Mouse (Mus musculus) hindbrain, embryonic 14.5 days (tissue): ENCODE measurements at regions not wholly inside any gene's neighbourhood (a gene's known extent, or its start where the extent isn't known, plus 50 kb on each side); places are given as distances from the start of the nearest gene placed in this dataset.

Source experiments
- ATAC-seq: fragments of 200-750 bp; cut with Nextera tagmentation; 2 replicates; pipeline ENCODE4 v1.8.0; 2017; ENCODE audit warnings: moderate number of reproducible peaks, mild to moderate bottlenecking, moderate TSS enrichment, moderate library complexity; ENCODE audit not compliant: low FRiP score
- DNase-seq: peaks from one replicate; pipeline ENCODE4 v3.0.0-alpha.2; 2015; ENCODE audit warnings: low spot score
- H3K27ac ChIP-seq: fragments of 300-500 bp; sonication (generic); 2 replicates; pipeline ENCODE4 v1.5.1; 2014; ENCODE audit warnings: mild to moderate bottlenecking, moderate library complexity
- H3K27me3 ChIP-seq: fragments of 300-500 bp; sonication (generic); 2 replicates; pipeline ENCODE4 v1.6.1; 2014; ENCODE audit warnings: mild to moderate bottlenecking, low read length, mixed read lengths; ENCODE audit not compliant: control insufficient read depth, insufficient read depth
- H3K36me3 ChIP-seq: fragments of 300-500 bp; sonication (generic); replicated peaks from 2 replicates; pipeline ENCODE4 v1.6.1; 2014; ENCODE audit not compliant: control insufficient read depth, insufficient read depth
- H3K4me1 ChIP-seq: fragments of 300-500 bp; sonication (generic); replicated peaks from 2 replicates; pipeline ENCODE4 v1.6.1; 2014; ENCODE audit warnings: antibody characterized with exemption, low read length, mixed read lengths; ENCODE audit not compliant: control insufficient read depth, insufficient read depth
- H3K4me2 ChIP-seq: fragments of 300-500 bp; sonication (generic); replicated peaks from 2 replicates; pipeline ENCODE4 v1.6.1; 2014; ENCODE audit warnings: mild to moderate bottlenecking, moderate library complexity
- H3K4me3 ChIP-seq: fragments of 300-500 bp; sonication (generic); replicated peaks from 2 replicates; pipeline ENCODE4 v1.5.1; 2014; ENCODE audit warnings: mild to moderate bottlenecking, low read length
- H3K9ac ChIP-seq: fragments of 300-500 bp; sonication (generic); 2 replicates; pipeline ENCODE4 v1.6.1; 2014
- H3K9me3 ChIP-seq: fragments of 300-500 bp; sonication (generic); 2 replicates; pipeline ENCODE4 v1.6.1; 2016; ENCODE audit warnings: low read length; ENCODE audit not compliant: control insufficient read depth
- WGBS: fragments of 180-500 bp; shearing (Covaris S2); extraction: QIAGEN DNeasy Blood & Tissue Kit; methylation state at CpG from one replicate; pipeline ENCODE4 v1.1.7; 2014; 5-methylcytosine and 5-hydroxymethylcytosine counted together

GRCm38 (mm10) chr2:43479871-43480270 lies 75.3 kb upstream of the Kynu start:
- ATAC-seq (no peak), DNase-seq (no peak)
- Histone ChIP-seq H3K27me3 (no peaks in the 10 kb centered on the region), H3K9ac (no peak overlapping the region), H3K4me3 (no peak overlapping the region), H3K36me3 (no peaks in the 10 kb centered on the region), H3K9me3 (no peaks in the 10 kb centered on the region), H3K4me2 (no peak overlapping the region), H3K27ac (no peak overlapping the region), H3K4me1 (no peaks in the 10 kb centered on the region)
- whole genome bisulfite sequencing = 62% methylated on average over 1 of the region's 1 CpGs
